Mouse (Mus musculus) left cerebral cortex, adult 8-10 months (tissue): ENCODE measurements at regions not wholly inside any gene's neighbourhood (a gene's known extent, or its start where the extent isn't known, plus 50 kb on each side); places are given as distances from the start of the nearest gene placed in this dataset.

Source experiments
- DNase-seq, 2 experiments: peaks; one replicate each; pipeline ENCODE4 v3.0.0; 2022; ENCODE audit warnings: low spot score in 2 of 2

DNA sequence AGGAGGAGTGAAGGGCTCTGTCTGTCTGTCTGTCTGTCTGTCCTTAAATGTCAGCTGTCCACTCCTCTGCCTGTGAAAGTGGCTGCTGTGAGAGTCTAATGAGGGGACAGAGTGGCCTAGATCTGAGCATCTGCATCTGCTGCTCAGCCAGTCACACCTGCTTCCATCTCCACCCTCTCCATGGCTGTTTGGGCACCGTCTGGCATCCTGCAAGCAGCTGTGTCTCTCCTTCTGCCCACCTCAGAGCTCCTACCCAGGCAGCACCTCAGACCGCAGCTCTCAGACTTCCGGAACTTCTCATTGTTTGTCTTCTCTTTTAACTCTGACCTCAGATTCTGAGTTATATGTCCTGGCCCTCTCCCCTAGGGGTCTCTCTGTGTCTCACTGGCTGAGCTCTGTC is 159.2 kb downstream of the Gm26897 start:
- DNase-seq = peak in 1 of 2 experiments; percentile 12

DNA sequence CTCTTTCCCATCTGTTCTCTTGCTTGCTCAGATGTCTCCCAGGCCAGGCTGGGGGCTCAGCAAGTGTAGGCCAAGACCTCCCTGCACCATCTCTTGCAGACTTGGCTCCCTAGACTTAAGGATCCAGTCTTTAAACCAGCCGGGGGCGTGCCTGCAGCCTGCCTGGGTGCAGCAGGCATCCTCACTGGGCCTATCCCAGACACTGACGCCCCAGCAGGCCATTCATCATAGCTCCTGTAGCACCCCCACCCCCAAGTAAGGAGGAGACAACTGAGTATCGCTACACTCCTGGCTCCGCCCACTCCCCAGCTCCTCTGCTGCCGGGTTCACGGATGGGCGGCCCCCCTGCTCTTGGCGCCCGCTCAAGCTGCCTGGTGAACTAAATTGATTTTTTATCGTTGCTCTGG is 160.2 kb downstream of the Gm26897 start:
- peak; percentile 7 to 37 for DNase-seq

DNA sequence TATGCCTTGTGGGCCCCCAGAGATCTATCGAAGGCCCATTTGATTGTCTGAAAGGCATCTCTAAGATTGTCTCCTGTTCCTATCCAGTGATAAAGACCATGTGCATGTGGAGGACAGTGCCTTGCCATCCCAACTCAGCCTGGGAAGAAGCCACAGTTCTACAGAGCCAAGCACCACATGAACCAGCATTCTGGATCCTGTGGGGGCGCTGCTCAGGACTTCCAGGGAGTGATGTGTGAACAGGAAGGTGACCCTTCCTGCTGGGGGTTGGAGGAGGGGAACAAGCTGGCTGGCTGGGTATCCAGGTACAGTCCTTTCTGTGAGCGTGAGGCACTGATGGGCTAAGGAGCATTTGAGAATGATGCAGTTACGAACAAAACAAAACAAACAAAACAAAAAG is 163.8 kb downstream of the Gm26897 start:
- DNase-seq = no peak

DNA sequence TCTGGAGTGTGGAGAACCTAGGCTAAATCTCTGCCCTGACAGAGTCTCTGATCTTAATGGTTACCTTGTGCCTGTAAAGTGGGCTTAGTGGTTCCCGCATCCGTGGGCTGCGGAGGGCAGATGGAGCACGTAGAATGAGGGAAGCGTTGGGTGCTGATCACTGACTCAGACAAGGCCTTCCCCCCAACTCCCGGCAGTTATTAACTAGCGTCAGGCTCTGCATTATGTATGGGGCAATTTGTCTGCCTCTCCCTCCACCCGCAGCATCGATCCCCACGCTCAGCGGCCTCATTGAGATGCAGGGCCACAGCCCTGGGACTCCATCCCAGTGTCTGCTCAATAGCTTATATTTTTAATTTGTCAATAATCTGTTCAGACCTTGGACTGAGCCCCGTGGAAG is 164.8 kb downstream of the Gm26897 start:
- DNase-seq = no peak

DNA sequence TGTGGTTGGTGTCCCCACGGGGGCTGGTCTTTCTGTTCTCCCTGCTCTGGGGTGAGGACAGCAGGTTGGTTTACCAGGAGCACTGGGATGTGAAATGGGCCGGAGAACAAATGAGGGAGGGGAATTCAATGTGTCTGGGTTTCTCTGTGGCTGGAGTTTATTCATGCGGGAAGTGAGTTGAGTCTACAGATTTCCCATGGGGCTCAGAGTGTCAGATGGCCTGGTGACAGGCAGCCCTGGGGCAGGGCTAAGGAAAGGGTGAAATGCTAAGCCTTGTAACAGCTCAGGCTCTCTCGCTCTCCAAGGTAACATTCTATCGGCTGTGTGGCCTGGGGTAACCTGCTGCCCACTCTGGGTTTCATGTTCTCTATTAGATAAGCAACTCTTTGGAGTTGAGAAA is 167.5 kb downstream of the Gm26897 start:
- DNase-seq = no peak

DNA sequence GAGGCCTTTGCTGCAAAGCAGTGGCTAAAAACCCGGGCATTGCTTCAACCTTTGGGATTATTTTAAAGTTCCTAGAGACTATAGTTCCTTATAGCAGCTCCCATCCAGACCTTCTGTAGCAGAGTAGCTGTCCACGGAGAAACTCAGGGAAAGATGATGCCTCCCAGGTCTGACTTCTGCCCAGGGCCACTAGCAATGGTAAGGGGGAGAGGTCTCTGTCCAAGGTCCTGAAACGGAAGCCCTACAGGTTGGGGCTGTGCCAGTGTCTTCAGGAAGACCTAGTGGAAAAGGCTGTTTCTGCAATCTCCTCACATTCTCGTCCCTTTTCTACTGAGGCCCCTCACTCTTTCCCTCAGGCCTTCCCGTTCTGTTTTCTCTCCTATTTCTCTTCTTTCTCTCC is 168.0 kb downstream of the Gm26897 start:
- no peak for DNase-seq

DNA sequence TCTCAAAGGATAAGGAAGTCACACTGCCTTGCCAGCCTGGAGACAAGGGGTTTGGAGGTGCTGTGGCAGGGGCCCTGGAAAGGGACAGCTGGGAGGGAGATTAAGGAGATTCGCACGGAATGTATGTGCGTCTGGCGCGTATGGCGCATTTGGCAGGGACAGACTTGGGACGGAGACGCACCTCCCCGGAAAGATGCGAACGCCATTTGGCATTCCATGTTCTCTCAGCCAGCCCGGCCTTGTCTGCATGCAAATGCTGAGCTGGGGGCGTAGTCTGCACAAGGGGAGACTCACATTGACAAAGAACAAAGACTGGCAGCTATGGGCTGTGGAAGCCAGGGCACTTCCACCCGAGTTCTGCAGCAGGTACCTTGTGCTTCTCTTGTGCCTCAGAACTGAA is 174.4 kb downstream of the Gm26897 start:
- DNase-seq = peak in 1 of 2 experiments; percentile 27

DNA sequence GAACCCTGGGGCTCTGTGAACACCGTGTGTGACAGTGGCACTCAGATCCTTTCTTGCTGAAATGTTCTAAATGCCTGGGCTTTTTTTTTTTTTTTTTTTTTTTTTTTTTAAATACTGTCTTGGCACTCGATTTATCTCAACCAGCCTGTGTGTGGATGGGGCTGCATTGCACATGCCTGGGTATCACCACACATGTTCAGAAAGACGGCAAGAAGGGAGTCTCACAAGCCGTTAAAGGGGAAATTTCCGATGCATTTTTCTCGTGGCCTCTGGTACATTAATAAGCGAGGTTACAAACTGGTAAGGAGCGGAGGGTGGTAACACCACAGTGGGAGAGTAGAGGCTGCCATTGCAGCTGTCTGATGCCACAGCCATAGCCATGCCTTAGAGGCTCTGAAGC is 176.8 kb downstream of the Gm26897 start:
- no peak for DNase-seq

DNA sequence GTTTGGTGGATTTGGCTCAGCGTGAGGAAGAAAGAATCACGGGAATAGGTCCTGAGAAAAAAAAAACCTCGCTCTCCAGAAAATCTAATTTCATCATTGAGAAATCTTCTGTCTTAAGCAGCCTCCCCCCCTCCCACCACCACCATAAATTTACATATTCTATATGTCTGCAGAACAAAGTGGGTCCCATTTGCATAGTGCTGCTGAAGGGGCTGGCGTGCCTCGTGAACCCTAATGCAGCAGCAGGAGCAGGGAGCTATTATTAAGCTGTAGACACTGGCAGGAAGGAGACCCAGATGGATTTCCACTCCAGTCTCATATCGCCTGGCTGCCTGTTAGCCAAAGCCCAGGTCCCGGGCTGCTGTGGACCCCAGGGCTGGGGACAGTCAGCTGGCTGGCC is 179.6 kb downstream of the Gm26897 start:
- no peak for DNase-seq

DNA sequence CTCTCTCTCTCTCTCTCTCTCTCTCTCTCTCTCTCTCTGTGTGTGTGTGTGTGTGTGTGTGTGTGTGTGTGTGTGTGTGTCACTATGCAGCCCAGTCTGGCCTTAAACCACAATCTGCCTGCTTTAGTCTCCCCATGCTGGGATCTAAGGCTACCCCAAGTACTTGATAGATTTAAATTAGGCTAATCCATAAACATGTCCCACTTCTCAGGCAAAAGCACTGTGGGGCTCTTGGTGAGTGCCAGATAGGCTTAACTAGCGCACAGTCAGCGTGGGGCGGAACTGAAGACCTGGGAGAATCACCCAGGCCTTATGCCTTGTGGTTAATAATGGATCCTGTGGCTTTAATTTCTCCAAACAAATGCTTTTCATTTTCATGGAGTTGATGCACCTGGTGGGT is 180.6 kb downstream of the Gm26897 start:
- no peak for DNase-seq

DNA sequence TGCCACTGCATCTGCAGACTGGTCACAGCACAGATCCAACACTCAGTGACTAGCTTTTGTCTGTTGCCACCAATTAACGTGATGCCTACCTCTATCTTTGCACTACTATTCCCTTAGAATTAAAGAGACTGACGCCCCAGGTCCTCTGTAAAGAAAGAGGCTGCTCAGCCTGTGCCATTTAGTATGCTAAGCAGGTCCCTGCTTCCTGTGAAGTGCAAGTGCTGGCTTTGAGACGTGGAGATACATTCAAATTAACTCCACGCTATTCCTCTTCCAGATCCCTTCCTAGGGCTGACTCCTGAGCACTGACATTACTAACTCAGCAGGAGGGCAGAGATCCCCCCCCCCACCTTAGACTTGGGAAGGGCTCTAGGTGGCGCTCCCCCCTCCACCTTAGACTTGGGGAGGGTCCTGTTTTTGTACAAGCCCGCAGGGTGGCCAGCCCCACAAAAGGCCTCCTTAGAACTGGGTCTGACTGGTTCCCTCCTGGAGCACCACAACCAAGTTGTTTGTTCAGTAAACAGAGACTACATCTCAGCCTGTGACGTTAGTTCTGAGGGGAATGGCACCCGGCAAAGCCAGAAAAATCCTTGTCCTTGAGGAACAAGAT is 184.0 kb downstream of the Gm26897 start:
- DNase-seq = no peak

DNA sequence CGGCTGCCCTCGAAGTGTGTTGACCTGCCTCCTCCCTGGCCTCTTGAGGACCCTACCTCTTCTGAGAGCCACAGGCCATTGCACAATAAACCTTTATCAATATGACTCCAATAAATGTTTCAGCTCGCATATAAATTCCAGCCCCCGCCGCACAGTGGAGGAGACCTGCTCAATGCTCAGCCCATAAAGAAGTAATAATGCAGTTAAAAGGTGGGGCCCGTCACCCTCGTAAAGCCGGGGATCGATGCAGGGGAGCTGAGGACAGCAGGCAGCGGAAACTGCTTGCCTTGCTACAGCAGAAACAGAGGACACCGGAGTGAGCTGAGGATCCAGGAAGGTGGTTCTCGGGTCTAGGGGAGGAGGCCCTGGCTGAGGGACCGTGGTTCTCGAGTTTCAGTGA is 185.2 kb downstream of the Gm26897 start:
- DNase-seq = no peak

DNA sequence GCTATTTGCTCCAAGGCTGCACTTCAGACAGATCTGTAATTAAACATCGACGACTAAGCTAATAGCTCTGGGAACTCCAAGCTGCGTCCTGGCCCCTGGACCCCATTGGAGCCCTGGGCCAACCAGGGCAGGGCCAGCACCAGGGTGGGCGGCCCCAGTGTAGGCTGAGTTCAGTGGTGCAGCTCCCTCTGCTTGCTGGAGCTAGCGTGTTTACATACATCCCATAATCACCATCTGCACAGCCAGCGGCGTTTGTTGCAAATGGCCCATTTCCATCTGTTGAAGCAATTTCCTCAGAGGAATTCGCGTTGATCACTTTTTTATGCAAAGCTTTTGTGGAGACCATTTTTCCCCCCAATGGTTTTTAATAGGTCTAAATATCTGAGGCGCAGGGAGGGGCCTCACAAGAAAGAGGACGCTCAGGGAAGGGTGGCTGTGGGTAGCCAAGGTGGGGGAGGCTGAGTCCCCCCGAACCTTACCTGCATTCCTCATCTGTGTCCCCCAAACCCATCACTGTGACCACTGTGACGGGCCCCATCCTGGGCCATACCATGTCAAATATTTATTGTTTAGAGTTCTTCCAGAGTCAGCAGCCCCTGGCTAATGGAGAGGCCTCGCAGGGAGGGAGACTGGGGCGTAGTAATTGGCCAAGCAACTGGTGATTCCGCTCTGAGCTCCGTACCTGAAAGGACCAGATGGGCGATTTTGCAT is 189.4 kb downstream of the Gm26897 start:
- DNase-seq = no peak

DNA sequence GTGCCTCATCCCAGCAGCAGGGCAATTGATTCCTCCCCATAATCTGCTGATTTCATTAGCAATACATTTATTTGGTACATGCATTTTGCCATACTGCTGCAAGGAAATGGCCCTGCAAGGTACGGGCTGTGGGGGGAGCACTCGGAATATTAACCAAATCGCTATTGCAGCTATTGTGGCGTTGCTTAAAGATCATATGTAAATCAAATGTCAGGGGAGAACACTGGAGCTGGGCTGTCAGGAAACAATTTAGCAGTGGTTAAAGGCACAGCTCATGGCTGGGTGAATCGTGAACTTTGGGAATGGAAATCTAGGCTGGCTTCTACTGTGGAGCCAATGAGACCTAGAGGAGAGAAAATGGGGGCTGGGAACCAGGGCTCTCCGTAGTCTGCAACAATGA is 192.0 kb downstream of the Gm26897 start:
- DNase-seq = no peak

DNA sequence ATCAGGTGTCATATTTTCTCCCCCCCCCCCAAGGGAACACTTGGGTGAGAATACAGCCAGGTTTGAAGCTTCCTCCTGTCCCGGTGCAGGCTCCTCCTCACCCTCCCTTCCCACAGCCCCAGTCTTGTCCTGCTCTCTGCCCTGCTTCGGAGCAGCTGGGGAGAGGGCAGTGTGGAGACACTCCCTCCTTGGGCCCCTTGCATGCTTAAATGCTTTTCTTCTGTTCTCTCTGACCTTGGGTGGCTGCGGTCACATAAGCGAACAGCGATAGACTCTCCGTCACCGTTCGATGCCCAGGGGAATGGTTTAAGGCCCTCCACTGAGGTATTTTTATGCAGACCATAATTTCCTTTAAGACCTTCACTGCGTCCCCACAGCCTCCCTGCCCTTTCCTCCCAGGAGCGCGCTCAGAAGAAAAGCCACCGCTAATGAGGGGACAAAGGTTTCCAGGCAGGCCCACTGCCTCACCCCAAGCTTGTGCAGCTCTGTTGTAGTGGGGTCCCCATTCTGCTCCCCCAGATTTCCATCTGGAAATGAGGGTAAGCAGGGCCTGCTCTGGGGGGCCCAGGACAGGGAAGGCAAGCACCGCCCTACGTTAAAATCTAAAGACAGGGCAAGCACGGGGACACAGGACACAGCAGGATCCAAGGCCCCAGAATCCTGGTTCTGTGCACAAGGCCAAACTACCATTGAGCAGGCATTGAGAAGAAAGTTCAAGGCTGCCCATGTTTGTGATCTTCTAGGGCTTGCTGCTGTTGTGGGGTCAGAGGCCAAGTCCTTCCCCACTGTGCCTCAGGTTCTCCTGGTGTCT is 195.7 kb downstream of the Gm26897 start:
- DNase-seq = no peak

DNA sequence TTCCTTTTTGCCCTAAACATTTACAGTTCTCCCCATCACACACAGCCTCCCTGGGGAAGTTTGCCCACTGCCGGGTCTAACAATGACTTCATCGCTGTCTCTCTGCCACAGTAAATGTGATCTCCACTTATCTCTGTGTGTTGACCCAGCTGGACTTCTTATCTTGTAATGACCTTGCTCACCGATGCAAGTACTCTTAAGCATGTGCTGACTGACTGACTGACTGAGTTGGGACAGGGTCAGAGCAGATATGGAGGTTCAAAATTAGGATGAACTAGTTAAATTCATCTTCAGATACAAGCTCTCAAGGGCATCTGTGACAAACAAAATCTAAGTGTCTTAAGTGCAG is 196.2 kb downstream of the Gm26897 start:
- DNase-seq = no peak

DNA sequence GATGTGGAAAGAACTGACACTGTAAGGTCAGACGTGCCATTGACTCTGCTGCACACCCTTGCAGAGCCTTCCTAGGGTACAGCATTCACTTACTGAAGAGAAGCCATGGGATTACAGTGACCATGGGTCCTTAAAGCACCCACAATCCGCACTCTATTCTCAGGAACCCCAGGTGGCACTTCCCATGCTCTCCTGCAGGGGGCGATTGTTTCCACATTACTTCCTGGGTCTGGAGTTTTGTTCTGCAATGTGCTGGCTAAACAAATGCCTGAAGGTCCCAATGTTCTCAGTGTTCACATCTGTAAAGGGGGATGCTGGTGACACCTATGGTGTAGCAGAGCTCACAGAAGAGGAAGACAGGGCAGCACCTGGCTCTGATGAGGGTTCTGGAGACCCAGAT is 198.0 kb downstream of the Gm26897 start:
- DNase-seq = no peak

DNA sequence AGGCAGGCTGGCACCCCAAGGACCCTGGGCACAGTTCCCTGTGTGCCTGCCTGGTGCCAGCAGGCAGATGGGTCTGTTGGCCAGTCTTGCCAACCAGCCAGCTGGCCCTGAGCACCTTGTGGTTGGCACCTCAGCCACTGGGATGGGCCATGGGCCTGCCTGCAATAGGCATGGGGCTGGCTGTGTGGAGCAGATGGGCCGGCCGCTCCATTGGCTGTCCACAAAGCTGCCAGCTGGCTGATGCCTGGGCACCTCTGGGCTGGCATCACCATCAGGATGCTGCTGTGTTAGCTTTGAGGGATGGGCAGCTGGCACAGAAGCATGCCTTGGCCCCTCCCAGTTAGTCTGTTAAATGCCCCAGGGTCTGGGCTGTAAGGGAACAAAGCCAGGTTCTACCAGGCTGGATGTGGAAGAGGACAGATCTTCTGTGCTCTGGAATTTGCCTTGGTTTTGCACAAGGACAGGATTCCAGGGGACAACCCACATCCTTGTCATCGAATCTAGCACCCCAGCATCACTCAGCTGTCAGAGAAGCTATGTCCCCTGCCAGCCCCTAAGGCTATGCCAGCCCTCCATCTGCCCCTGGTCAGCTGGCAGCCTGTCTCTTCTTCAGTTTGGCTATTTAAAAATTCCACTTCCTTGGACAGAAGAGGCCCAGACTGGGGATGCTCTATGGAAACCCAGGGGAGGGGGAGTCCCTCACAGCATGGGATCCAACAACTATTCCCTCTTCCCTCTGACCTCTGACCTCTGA is 201.8 kb downstream of the Gm26897 start:
- DNase-seq = peak in 1 of 2 experiments; percentile 12

DNA sequence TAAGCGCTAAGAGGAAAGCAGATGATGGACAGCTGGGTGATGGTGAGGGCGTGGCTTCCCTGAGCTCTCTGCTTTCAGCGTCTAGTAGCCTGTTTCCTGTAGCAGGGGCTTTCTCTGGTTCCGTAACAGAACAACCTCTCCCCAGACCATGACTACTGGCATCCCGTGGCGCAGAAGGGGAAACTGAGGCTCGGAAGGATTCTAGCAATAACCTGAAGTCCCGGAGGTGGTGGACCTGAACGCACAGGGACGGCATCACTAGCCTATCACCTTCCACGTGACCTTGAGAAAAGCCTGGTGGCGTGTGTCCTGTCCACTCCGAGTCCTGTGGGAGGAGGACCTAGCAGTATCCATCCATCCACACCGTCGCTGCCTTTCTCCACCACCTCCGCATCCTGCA is 208.1 kb downstream of the Gm26897 start:
- DNase-seq = no peak

DNA sequence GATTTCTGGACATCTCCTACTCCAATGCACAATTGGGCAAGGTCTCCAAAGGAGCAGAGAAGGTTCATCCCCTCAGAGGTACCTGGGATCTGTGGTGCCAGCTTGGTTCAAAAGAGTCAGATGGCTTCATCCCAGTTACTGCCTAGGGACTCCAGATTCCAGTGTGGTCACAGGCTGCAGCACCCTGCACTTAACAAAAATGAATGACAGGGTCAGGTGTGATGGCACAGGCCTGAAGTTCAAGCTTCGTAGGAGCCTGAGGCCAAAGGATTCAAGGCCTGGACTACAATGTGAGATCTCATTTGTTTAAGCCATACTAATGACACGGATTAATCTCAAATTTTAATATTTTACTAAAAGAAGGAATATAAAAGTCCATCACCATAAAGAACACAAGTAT is 209.1 kb downstream of the Gm26897 start:
- no peak for DNase-seq

DNA sequence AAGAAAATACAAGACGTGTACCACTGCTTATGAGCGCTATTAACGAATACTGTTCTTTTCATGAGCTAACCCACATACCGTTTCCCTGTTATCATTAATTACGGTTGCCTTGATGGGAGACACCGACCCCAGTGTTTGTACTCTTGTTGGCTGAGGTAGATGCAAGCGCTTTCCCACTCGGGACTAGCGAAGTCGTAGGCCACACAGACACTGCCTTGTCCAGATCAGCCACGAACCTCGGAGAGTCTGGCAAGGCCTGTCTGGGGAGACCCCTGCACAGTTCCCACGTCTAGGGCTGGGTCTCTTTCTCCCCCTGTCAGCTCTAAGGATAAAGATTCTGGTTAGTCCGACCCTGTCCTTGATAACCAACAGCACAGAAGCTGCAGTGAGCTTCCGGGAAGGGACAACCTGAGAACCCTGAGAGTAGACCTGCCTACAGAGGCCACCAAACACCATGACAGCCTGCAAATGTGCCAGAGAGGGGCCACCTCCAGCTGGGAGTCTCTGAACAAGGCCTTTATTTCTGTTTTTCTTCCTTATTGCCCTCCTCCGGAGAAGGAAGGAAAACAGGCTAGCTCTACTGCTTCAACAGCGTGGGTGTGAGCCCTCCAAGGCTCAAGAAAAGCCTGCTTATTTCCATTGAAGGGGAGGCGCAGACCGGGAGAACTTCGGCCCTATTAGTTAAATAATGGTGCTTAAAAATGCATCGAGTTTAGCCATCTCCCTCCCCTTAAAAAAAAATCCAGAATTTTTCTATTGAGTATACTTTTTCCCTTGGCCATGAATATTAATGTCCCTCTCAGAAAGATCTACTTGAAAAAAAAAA is 209.8 kb downstream of the Gm26897 start:
- DNase-seq = no peak
